Mouse (Mus musculus) olfactory bulb, adult 2 months (tissue): ENCODE measurements around the gene Auts2.

Experiments
- CTCF ChIP-seq: fragments of 200-500 bp; IDR thresholded peaks from 2 replicates; pipeline ENCODE4 v1.5.1; 2012; ENCODE audit warnings: low read depth, mild to moderate bottlenecking, low read length, moderate library complexity; ENCODE audit not compliant: insufficient read depth
- POLR2A ChIP-seq: fragments of 200-500 bp; IDR thresholded peaks from 2 replicates; pipeline ENCODE4 v1.6.1; 2012; ENCODE audit warnings: mild to moderate bottlenecking, low read depth, low read length, moderate library complexity; ENCODE audit not compliant: insufficient read depth

- TF ChIP-seq CTCF (no peak), POLR2A (no peak)
Measured at GRCm38 (mm10) chr5:131524900-131525465, 1018.2 kb downstream of the Auts2 start.
